Mouse (Mus musculus) gastrocnemius, postnatal 36 days (tissue): ENCODE measurements around the gene Apbb2. TPM values are rescaled to one million over a fixed set of nuclear protein-coding genes. Genes with fewer than 3 reads are reported as not detected.

Experiments used
- DNase-seq, 2 experiments: peaks; one replicate each; pipeline ENCODE4 v3.0.0; 2022
- intact Hi-C: fragments of 180-260 bp; cut with DNase I; formaldehyde crosslinking; loops from one replicate; pipeline ENCODE4 v1.15.1; 2025
- total RNA-seq, 2 experiments: library from RNA; stranded (reverse); gene quantifications; 2 replicates each; pipeline ENCODE4 v1.2.3; 2021

Apbb2 gene
- total RNA-seq, 2 experiments from 2014 or later: 32.0 to 39.1 TPM

DNA sequence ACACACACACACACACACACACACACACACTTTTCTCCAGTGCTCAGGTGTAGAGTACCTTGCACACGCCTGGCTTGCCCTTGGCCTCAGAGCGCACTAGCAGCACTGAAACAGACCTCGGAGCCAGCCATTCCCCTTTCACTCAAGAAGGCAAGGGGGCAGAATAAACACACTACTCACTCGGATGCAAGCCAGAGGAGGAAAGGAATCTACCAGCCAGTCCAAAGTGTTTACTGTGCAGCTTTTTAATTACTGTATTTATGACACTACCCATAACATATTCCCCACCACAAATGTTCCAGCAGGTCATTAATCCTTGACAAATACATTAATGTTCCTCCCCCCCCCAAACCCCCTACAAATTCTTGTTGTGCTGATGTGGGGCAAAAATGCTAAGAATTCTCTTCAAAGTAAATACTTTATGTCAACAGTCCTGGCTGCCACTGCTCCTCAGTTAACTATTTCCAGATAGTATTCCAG lies 121.7 kb downstream of the Apbb2 start:
- no peak for DNase-seq
- intact Hi-C loops: no loop called here

DNA sequence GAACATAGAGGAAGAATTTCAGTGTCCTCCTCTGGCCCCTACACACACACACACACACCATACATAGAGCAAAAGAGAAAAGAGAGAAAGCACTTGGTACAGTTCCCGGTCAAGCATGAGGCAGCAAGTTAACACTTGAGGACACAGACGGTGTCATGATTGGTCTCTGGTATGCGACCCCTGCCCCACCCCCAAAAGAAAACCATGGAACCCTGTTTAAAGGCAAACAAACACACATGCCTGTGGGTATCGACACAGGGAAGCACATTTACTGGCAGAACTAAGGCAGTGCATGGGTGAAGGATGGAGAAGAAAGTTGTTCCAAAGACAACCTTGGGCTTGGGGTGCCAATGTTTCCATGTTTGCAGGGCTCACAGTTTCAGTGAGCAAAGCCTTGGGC lies 123.9 kb downstream of the Apbb2 start:
- DNase-seq: no peak
- intact Hi-C loops: no loop called here

DNA sequence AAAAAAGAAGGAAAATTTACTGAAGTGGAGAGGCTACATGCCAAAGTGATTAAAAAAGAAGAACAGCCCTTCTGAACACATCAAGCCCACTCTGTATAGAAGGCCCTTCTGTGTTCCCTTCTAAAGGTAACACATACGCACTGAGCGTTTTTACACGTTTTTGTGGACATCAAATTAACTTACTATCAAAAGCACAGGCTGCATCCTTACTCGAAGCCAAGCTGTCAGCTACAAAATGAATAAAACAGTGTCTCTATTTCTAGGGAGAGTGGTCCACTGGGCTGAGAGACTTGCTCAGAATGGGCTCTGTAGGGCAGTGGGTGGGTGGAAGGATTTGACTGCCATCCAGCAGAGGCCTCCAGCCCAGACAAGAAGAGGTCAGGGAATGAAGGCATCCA lies 126.0 kb downstream of the Apbb2 start:
- no peak for DNase-seq
- intact Hi-C loops: no loop called here

GRCm38 (mm10) chr5:66491907-66492562 lies 126.5 kb downstream of the Apbb2 start:
- no peak for DNase-seq
- intact Hi-C loops: no loop called here

DNA sequence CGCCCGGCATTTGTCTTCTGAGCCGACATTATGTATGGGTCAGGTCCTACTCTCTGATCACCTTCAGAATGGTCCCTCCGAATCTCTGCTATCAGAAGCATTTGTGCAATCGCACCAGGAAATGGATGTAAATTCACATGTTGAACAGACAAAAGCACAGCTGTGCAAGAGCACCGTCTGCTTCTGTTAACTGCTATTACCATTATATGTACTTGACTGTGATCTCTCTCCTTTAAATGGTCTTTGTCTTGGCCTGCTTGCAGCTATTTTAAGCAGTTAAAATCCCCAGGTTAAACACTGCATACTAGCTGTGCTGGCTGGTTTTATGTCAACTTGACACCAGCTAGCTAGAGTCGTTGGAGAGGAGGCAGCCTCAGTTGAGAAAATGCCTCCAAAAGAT lies 132.6 kb downstream of the Apbb2 start:
- intact Hi-C loops: no loop called here
- DNase-seq: no peak

DNA sequence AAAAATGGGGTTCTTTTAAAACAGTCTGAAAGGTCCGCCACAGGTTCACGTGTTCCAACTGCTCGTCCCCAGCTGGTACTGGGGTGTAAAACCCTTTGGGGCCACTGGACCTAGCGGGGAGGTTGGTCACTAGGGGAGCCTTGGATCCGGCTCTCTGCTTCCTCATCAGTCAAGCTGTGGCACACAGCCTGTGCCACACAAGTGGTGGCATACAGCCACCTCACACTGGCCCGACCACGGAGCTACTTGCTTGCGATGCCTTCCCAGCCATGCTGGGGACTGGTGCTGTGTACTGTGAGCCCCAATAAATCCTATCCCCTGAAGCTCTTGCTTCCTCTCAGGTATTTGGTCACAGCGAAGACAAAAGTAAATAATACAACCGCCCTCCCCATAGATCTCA lies 142.3 kb downstream of the Apbb2 start:
- intact Hi-C loops: no loop called here
- DNase-seq: no peak

GRCm38 (mm10) chr5:66475824-66476223 lies 142.8 kb downstream of the Apbb2 start:
- intact Hi-C loops: no loop called here
- no peak for DNase-seq

GRCm38 (mm10) chr5:66474153-66474552 lies 144.4 kb downstream of the Apbb2 start:
- intact Hi-C loops: no loop called here
- no peak for DNase-seq

DNA sequence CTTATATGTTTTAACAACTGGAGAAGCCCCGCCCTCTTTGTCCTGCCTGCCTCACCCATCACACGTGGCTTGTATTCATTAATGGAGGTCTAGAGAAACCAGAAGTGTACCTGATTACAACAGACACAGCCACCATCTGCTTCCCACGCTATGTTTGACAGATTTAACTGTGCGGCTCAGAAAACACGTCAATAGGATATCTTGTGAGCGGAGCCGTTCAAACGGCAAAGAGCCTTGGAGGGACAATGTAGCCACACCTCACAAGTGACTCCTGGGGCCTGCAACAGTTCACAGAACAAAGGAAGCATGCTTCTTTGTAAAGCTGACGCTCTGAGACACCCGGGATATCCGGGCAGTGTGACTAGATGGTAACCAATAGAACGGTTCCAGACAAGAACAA lies 145.0 kb downstream of the Apbb2 start:
- intact Hi-C loops: no loop called here
- no peak for DNase-seq

DNA sequence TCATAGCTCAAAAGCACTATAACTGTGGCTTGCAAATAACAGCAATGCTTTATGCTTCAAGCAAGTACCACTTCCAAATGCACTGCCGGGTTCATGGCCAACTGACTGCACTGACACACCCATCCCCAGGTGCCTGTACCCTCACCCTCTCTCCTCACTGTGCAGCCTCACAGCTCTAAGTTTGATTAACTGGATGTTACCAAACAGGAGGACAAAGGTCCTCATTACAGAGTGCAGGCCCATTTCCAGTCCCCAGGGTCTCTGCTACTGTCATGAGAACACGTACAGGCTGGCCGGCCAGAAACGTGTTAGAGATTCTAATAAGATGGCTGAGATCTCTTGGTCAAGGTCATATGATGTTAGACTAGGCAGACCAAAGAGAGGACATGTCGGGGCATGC lies 147.7 kb downstream of the Apbb2 start:
- DNase-seq: no peak
- intact Hi-C loops: no loop called here

GRCm38 (mm10) chr5:66469685-66470084 lies 148.9 kb downstream of the Apbb2 start:
- intact Hi-C loops: no loop called here
- no peak for DNase-seq

DNA sequence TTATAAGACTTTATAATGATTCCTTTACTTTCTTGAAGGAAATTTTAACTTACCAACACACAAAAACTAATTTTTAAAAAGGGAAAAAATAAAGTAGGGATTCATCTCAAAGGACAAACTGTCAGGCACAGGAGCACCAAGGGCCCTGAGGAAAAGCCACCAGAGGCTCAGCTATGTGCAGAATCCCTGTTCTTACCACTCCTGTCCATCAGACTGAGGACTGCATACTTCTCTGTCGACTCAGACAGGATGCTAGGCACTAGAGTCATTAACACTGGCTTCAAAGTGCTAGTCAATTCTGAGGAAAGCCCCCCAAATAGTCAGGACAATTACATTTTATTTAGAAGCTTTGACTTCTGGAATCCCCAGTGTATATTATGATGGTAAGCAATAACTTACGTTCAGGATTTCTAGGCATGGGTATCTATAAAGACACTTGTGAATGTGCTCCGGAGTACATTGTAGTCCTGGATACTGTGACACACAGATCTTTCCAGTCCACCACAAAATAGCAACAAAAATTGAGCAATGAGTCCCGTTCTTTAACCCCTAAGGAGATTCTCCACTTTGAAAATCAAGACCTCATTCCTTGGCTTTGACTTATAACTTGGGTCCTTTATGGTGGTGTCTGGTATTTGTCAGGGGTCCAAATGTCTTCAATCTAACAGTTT lies 150.1 kb downstream of the Apbb2 start:
- intact Hi-C loops: loop anchor here (1.0 kb wide), 1 partner anchor 16 kb away; no protein-coding TSS in a partner anchor

GRCm38 (mm10) chr5:66462665-66463064 lies 155.9 kb downstream of the Apbb2 start:
- DNase-seq: no peak
- intact Hi-C loops: no loop called here

More for the DNA sequence above, 150.1 kb downstream of the Apbb2 start:
- DNase-seq: no peak

GRCm38 (mm10) chr5:66458851-66459250 lies 159.7 kb downstream of the Apbb2 start:
- intact Hi-C loops: no loop called here

GRCm38 (mm10) chr5:66455271-66455670 lies 163.3 kb downstream of the Apbb2 start:
- intact Hi-C loops: no loop called here
- DNase-seq: no peak

More at GRCm38 (mm10) chr5:66458851-66459250, 159.7 kb downstream of the Apbb2 start:
- no peak for DNase-seq

- intact Hi-C loops: no loop called here
- DNase-seq: no peak
These were observed 163.8 kb downstream of the Apbb2 start for GRCm38 (mm10) chr5:66454826-66455225.

- intact Hi-C loops: no loop called here
- no peak for DNase-seq
These were observed 165.5 kb downstream of the Apbb2 start for GRCm38 (mm10) chr5:66453106-66453505.

GRCm38 (mm10) chr5:66451561-66451960 lies 167.0 kb downstream of the Apbb2 start:
- DNase-seq: no peak
- intact Hi-C loops: no loop called here

DNA sequence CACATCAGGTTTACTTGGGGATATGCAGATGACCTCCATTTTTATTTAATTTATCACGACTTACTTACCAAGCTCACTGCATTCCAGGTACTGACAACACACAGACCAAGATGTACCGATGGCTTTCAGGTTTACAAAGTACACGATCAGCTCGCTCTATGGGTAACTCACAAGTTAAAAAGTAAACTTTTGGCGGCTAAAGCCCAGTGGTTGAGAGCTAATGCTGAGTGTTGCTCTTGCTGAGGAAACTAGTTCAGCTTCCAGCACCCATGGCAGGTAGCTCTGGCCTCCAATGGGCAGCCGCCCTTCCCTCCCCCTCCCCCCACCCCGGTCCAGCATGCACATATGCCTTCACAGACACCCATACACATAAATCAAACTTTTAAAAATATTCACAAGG lies 173.1 kb downstream of the Apbb2 start:
- intact Hi-C loops: no loop called here
- DNase-seq: no peak

DNA sequence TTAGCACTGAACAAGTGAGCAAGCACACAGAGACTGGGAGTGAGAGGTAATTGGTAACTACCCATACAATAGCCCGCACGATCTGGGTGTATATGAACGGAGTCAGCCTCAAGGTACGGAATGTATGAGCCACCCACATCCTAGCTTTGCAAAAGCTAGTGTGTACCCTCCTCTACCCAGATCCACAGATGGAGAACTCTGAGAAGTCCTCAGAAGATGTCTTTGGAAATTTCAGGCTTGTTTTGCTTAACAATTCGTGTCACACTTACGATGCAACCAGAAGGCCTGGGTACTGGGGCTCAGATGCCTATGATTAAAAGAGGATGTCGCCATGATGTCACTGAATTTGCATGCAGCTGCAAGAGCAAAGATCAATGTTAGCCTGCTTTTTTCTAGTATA lies 176.3 kb downstream of the Apbb2 start:
- no peak for DNase-seq
- intact Hi-C loops: no loop called here

- DNase-seq: no peak
- intact Hi-C loops: no loop called here
These were observed 181.8 kb downstream of the Apbb2 start for GRCm38 (mm10) chr5:66436791-66437246.

DNA sequence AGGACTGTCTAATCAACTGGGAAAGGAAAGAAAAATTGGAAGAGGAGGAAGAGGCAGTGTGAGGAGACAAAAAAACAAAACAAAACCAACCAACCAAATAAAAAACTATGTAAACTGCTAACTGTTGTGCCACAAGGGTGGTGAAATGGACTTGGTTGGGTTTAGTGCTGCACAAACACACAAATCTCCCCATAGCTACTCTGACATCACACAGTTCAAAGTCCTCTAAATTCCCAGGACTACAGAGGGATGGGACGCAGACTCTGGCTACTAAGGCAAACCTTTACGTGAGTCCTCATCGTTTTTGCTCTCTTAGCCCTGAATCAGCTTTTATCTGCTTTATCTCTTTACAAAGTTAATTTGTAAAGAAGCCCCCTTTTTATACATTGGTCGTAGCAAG lies 183.4 kb downstream of the Apbb2 start:
- intact Hi-C loops: no loop called here
- no peak for DNase-seq
